Mouse (Mus musculus): ENCODE results near the gene Immp2l.

DNA sequence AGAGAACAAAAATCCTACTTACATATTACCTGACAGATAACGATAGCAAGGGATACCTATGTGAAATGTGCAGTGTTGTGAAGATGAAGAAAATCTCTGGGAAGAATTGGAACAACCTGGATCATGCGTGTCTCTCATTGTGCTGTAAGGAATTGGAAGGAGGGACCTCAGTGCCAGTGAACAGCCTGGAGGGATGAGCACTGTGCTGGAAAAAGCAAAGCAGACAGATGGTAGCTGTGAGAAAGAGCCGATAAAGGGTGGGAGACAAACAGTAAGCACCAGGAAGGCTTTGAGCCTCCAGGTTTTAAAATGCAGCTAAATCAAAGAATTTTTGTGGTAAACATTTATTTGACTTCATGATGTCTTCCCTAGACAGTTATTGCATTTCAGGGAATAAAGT lies 591.4 kb downstream of the Immp2l start:
- no peak for TF ChIP-seq TAL1 (conservative IDR thresholded peaks at IDR 0.05; ENCODE audit: low read depth, low read length)
- no peak for TF ChIP-seq CTCF (IDR thresholded peaks at IDR 0.05; ENCODE audit: low read depth, low read length)
- TF ChIP-seq GATA1 (IDR thresholded peaks at IDR 0.05; ENCODE audit: borderline replicate concordance, low read length), result no peak
- no peak for TF ChIP-seq POLR2AphosphoS5 (IDR thresholded peaks at IDR 0.05; ENCODE audit: insufficient replicate concordance, low read depth, low read length)
